10 mouse cellular contexts compared by ENCODE assay signal in the genomic region with DNA sequence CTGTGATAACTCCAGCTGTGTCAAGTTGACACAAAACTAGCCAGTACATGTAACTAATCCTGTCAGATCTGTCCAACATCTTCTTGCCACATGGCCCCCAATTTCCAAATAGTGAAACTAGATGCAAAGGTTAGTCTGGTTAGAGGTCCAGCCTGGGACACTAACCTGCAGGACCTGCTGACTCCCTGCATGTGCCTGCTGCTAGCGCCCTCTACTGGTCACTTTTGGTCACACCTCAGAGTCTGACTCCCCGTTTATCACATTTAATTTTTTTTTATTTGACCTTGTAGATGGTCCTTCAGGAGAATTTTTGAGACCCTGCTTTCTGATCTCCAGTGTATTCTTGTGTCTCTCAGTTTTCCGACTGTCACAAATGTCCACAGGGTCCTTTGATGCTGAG. TPM values are rescaled to one million over a fixed set of nuclear protein-coding genes. Genes with fewer than 3 reads are reported as not detected.
DNase-seq lines count a peak whose midpoint lies in the region; ATAC-seq and TF ChIP-seq lines count a peak whose summit lies in the region.
"Had no signal": no experiment of that assay in that cellular context is flagged by ENCODE, and none has a peak within 500 bp of the region (broad histone marks: within the 10 kb centered on the region; RNA-seq: fewer than 3 reads in every experiment).

No protein-coding gene starts in this region.

- no peaks in the 10 kb centered on the region for H3K36me3 ChIP-seq in kidney, adult 2 months (ENCODE audit: control insufficient read depth, insufficient read depth, low read length)
- no peaks in the 10 kb centered on the region for H3K36me3 ChIP-seq in kidney, embryonic 16.5 days (ENCODE audit: insufficient read depth, low read length)
- no peaks in the 10 kb centered on the region for H3K36me3 ChIP-seq in ES-Bruce4 (ENCODE audit: control insufficient read depth, insufficient read depth, low read length, poor library complexity, severe bottlenecking)
- H3K36me3 ChIP-seq in embryonic facial prominence, embryonic 10.5 days (replicated peaks) = no peaks in the 10 kb centered on the region
- H3K36me3 ChIP-seq: heart, embryonic 15.5 days had no signal

- H3K9ac ChIP-seq in kidney, embryonic 16.5 days (replicated peaks; ENCODE audit: low read length) = no peak overlapping the region
- no peak overlapping the region for H3K9ac ChIP-seq in ES-Bruce4 (ENCODE audit: low read depth, poor library complexity, severe bottlenecking)
- H3K9ac ChIP-seq: heart, embryonic 15.5 days had no signal

- H3K9me3 ChIP-seq in kidney, embryonic 16.5 days (ENCODE audit: low read length) = peaks cover 5% of the 10 kb centered on the region; the same call in 1 of the 2 replicates
- H3K9me3 ChIP-seq in ES-Bruce4 (replicated peaks; ENCODE audit: control insufficient read depth, insufficient read depth, low read length, poor library complexity, severe bottlenecking) = no peaks in the 10 kb centered on the region
- H3K9me3 ChIP-seq in embryonic facial prominence, embryonic 10.5 days = no peaks in the 10 kb centered on the region
- H3K9me3 ChIP-seq: heart, embryonic 15.5 days had no signal

- no peak overlapping the region for H3K4me2 ChIP-seq in kidney, embryonic 16.5 days (replicated peaks; ENCODE audit: low read depth, low read length)
- H3K4me2 ChIP-seq: heart, embryonic 15.5 days had no signal

- no peaks in the 10 kb centered on the region; the same call in 1 of the 2 replicates for H3K27me3 ChIP-seq in kidney, adult 2 months (replicated peaks; ENCODE audit: control insufficient read depth, insufficient read depth, low read length)
- no peaks in the 10 kb centered on the region for H3K27me3 ChIP-seq in kidney, embryonic 16.5 days (ENCODE audit: insufficient read depth, low read length)
- no peaks in the 10 kb centered on the region for H3K27me3 ChIP-seq in ES-Bruce4 (ENCODE audit: control insufficient read depth, insufficient read depth, low read length, poor library complexity, severe bottlenecking)
- H3K27me3 ChIP-seq in embryonic facial prominence, embryonic 10.5 days (replicated peaks; ENCODE audit: low read depth, poor library complexity, severe bottlenecking) = no peaks in the 10 kb centered on the region

- DNase-seq in kidney, adult 2 months = peak; percentile 64
- DNase-seq in adrenal gland, postnatal 14 days = peak; percentile 80
- peak; percentile 50 for DNase-seq in embryonic facial prominence, embryonic 10.5 days (ENCODE audit: low spot score)
- DNase-seq in kidney, postnatal 4 days = peak; percentile 67
- no peak for DNase-seq in frontal cortex, postnatal 14 days (ENCODE audit: low spot score in 2 of 2)

- WGBS in kidney, adult 2 months = 23% methylated on average over 3 of the region's 3 CpGs
- WGBS in kidney, embryonic 16.5 days = 17% methylated on average over 3 of the region's 3 CpGs
- WGBS in embryonic facial prominence, embryonic 10.5 days = 17% methylated on average over 3 of the region's 3 CpGs
- 20% methylated on average over 3 of the region's 3 CpGs for WGBS in olfactory bulb, adult 2 months

- no peak overlapping the region for H3K4me3 ChIP-seq in kidney, adult 2 months (ENCODE audit: insufficient read depth, low read depth, low read length)
- H3K4me3 ChIP-seq in kidney, embryonic 16.5 days (ENCODE audit: low read length) = no peak overlapping the region
- H3K4me3 ChIP-seq in ES-Bruce4 (ENCODE audit: low read depth, low read length) = no peak overlapping the region
- H3K4me3 ChIP-seq in embryonic facial prominence, embryonic 10.5 days = no peak overlapping the region
- no peak overlapping the region for H3K4me3 ChIP-seq in olfactory bulb, adult 2 months (ENCODE audit: insufficient read depth, low read depth, low read length)
- H3K4me3 ChIP-seq: heart, embryonic 15.5 days; myocyte had no signal

- TF ChIP-seq POLR2A in kidney, adult 2 months (IDR thresholded peaks at IDR 0.05; ENCODE audit: low read depth, low read length) = no peak
- no peak for TF ChIP-seq POLR2A in ES-Bruce4 (IDR thresholded peaks at IDR 0.05; ENCODE audit: insufficient read depth, low read length)
- TF ChIP-seq POLR2A in olfactory bulb, adult 2 months (IDR thresholded peaks at IDR 0.05; ENCODE audit: insufficient read depth, low read depth, low read length) = no peak

- H3K27ac ChIP-seq in kidney, adult 2 months (ENCODE audit: insufficient read depth, low read depth, low read length) = no peak overlapping the region
- H3K27ac ChIP-seq in kidney, embryonic 16.5 days (ENCODE audit: low read length) = no peak overlapping the region
- H3K27ac ChIP-seq in ES-Bruce4 (ENCODE audit: insufficient read depth, low read length) = no peak overlapping the region
- H3K27ac ChIP-seq in embryonic facial prominence, embryonic 10.5 days (replicated peaks) = no peak overlapping the region
- no peak overlapping the region for H3K27ac ChIP-seq in olfactory bulb, adult 2 months (ENCODE audit: insufficient read depth, low read depth, low read length)
- H3K27ac ChIP-seq: heart, embryonic 15.5 days had no signal

- TF ChIP-seq EP300 in ES-Bruce4 (IDR thresholded peaks at IDR 0.05; ENCODE audit: insufficient read depth, low read depth, low read length) = no peak

- no peak for ATAC-seq in kidney, embryonic 16.5 days (ENCODE audit: low FRiP score, low TSS enrichment)

- TF ChIP-seq CTCF in kidney, adult 2 months (conservative IDR thresholded peaks at IDR 0.05; ENCODE audit: insufficient read depth, insufficient read length, low read depth, low read length) = peak; percentile 87
- peak; percentile 99 for TF ChIP-seq CTCF in ES-Bruce4 (IDR thresholded peaks at IDR 0.05; ENCODE audit: low read depth, low read length)
- TF ChIP-seq CTCF in olfactory bulb, adult 2 months (IDR thresholded peaks at IDR 0.05; ENCODE audit: insufficient read depth, low read depth, low read length) = peak; percentile 49; the same call in 1 of the 2 replicates

- H3K4me1 ChIP-seq in kidney, adult 2 months (ENCODE audit: control insufficient read depth, insufficient read depth, low read length) = no peaks in the 10 kb centered on the region
- H3K4me1 ChIP-seq in kidney, embryonic 16.5 days (ENCODE audit: insufficient read depth, low read length) = no peaks in the 10 kb centered on the region
- H3K4me1 ChIP-seq in ES-Bruce4 (ENCODE audit: control insufficient read depth, insufficient read depth, low read length) = no peaks in the 10 kb centered on the region
- no peaks in the 10 kb centered on the region for H3K4me1 ChIP-seq in embryonic facial prominence, embryonic 10.5 days
- H3K4me1 ChIP-seq in olfactory bulb, adult 2 months (ENCODE audit: control insufficient read depth, insufficient read depth, low read length) = no peaks in the 10 kb centered on the region
- H3K4me1 ChIP-seq: heart, embryonic 15.5 days had no signal

RNA-seq across cellular contexts. Expression of gene Mllt1, which starts 15.7 kb away (rescaled TPM):
- polyA plus RNA-seq in kidney, adult 2 months (2012; rRNA removed) = 30.1 and 37.9 TPM in 2 replicates
- polyA plus RNA-seq in kidney, embryonic 16.5 days (2015; fragmentation: Nextera tagmentation; extraction: Ambion mirVana) = 43.9 and 53.1 TPM in 2 replicates
- polyA plus RNA-seq in ES-Bruce4 (2011; ENCODE audit: insufficient read depth, insufficient read length, low read depth, missing spikeins) = 20.7 and 21.9 TPM in 2 replicates
- 29.0 and 33.6 TPM in 2 replicates for total RNA-seq in adrenal gland, postnatal 14 days (2021)
- polyA plus RNA-seq in embryonic facial prominence, embryonic 10.5 days (2016; fragmentation: Nextera tagmentation; extraction: Ambion mirVana) = 70.9 and 73.1 TPM in 2 replicates
- not detected in 2 replicates for polyA plus RNA-seq in olfactory bulb, adult 2 months (2012; ENCODE audit: insufficient read depth, insufficient read length, low replicate concordance, missing spikeins)

RNA-seq across cellular contexts. Expression of gene Acer1, which starts 31.0 kb away (rescaled TPM):
- polyA plus RNA-seq in kidney, adult 2 months (2012; rRNA removed) = not detected in 2 replicates
- not detected in 2 replicates for polyA plus RNA-seq in kidney, embryonic 16.5 days (2015; fragmentation: Nextera tagmentation; extraction: Ambion mirVana)
- 0.37 and 0.49 TPM in 2 replicates for polyA plus RNA-seq in ES-Bruce4 (2011; ENCODE audit: insufficient read depth, insufficient read length, low read depth, missing spikeins)
- not detected in 2 replicates for total RNA-seq in adrenal gland, postnatal 14 days (2021)
- not detected in 2 replicates for polyA plus RNA-seq in embryonic facial prominence, embryonic 10.5 days (2016; fragmentation: Nextera tagmentation; extraction: Ambion mirVana)
- not detected in 2 replicates for polyA plus RNA-seq in olfactory bulb, adult 2 months (2012; ENCODE audit: insufficient read depth, insufficient read length, low replicate concordance, missing spikeins)
- polyA plus RNA-seq: myocyte had no signal

RNA-seq across cellular contexts. Expression of gene Clpp, which starts 39.2 kb away (rescaled TPM):
- polyA plus RNA-seq in kidney, adult 2 months (2012; rRNA removed) = 245 and 276 TPM in 2 replicates
- polyA plus RNA-seq in kidney, embryonic 16.5 days (2015; fragmentation: Nextera tagmentation; extraction: Ambion mirVana) = 175 and 178 TPM in 2 replicates
- polyA plus RNA-seq in ES-Bruce4 (2011; ENCODE audit: insufficient read depth, insufficient read length, low read depth, missing spikeins) = 47.7 and 59.9 TPM in 2 replicates
- total RNA-seq in adrenal gland, postnatal 14 days (2021) = 106 and 107 TPM in 2 replicates
- 191 and 192 TPM in 2 replicates for polyA plus RNA-seq in embryonic facial prominence, embryonic 10.5 days (2016; fragmentation: Nextera tagmentation; extraction: Ambion mirVana)
- not detected in 2 replicates for polyA plus RNA-seq in olfactory bulb, adult 2 months (2012; ENCODE audit: insufficient read depth, insufficient read length, low replicate concordance, missing spikeins)

RNA-seq across cellular contexts. Expression of gene Alkbh7, which starts 46.2 kb away (rescaled TPM):
- 54.4 and 59.2 TPM in 2 replicates for polyA plus RNA-seq in kidney, adult 2 months (2012; rRNA removed)
- polyA plus RNA-seq in kidney, embryonic 16.5 days (2015; fragmentation: Nextera tagmentation; extraction: Ambion mirVana) = 57.4 and 58.0 TPM in 2 replicates
- polyA plus RNA-seq in ES-Bruce4 (2011; ENCODE audit: insufficient read depth, insufficient read length, low read depth, missing spikeins) = 16.0 and 21.3 TPM in 2 replicates
- total RNA-seq in adrenal gland, postnatal 14 days (2021) = 65.6 and 67.0 TPM in 2 replicates
- 42.5 and 45.1 TPM in 2 replicates for polyA plus RNA-seq in embryonic facial prominence, embryonic 10.5 days (2016; fragmentation: Nextera tagmentation; extraction: Ambion mirVana)
- not detected in 2 replicates for polyA plus RNA-seq in olfactory bulb, adult 2 months (2012; ENCODE audit: insufficient read depth, insufficient read length, low replicate concordance, missing spikeins)

RNA-seq across cellular contexts. Expression of gene Pspn, which starts 48.9 kb away (rescaled TPM):
- polyA plus RNA-seq in kidney, adult 2 months (2012; rRNA removed) = not detected in 2 replicates
- 0.64 TPM in 1 of 2 replicates, not detected in the other for polyA plus RNA-seq in kidney, embryonic 16.5 days (2015; fragmentation: Nextera tagmentation; extraction: Ambion mirVana)
- polyA plus RNA-seq in ES-Bruce4 (2011; ENCODE audit: insufficient read depth, insufficient read length, low read depth, missing spikeins) = not detected in 2 replicates
- 1.1 TPM in 1 of 2 replicates, not detected in the other for total RNA-seq in adrenal gland, postnatal 14 days (2021)
- 0.60 and 1.1 TPM in 2 replicates for polyA plus RNA-seq in embryonic facial prominence, embryonic 10.5 days (2016; fragmentation: Nextera tagmentation; extraction: Ambion mirVana)
- not detected in 2 replicates for polyA plus RNA-seq in olfactory bulb, adult 2 months (2012; ENCODE audit: insufficient read depth, insufficient read length, low replicate concordance, missing spikeins)
- polyA plus RNA-seq: heart, embryonic 15.5 days had no signal

Comparison
In these comparisons a context has a peak if more than half of its experiments do, and no peak if none do; other contexts are left out.
1. DNase-seq: peak in kidney, adult 2 months (single experiment), adrenal gland, postnatal 14 days (single experiment), embryonic facial prominence, embryonic 10.5 days (single experiment) and kidney, postnatal 4 days (2 of 2); none in frontal cortex, postnatal 14 days (0 of 2).
2. CTCF ChIP-seq: peak in every context shown above with its lines; median percentile 99 in ES-Bruce4; 87 in kidney, adult 2 months; 49 in olfactory bulb, adult 2 months.
3. RNA of gene Clpp, which starts 39.2 kb away (polyA plus RNA-seq): 245 to 276 TPM in kidney, adult 2 months, 191 to 192 TPM in embryonic facial prominence, embryonic 10.5 days, 175 to 178 TPM in kidney, embryonic 16.5 days and 47.7 to 59.9 TPM in ES-Bruce4; not detected in olfactory bulb, adult 2 months; every median in the first group is over 10 times any median in the second.